Mouse (Mus musculus) E14TG2a.4 (cell line): Measurements from ENCODE around the gene Pgbd1.
"Not testable (repeated sequence)": the region's sequence is repeated elsewhere in the genome, so short reads cannot be mapped to it uniquely, and the experiment has no call there.

Experiments used
- CTCF ChIP-seq: conservative IDR thresholded peaks from 2 replicates; pipeline ENCODE4 v1.5.1; 2014; ENCODE audit warnings: low read length
- POU5F1 ChIP-seq: IDR thresholded peaks from 2 replicates; pipeline ENCODE4 v1.6.1; 2014; ENCODE audit warnings: low read length, borderline replicate concordance

DNA sequence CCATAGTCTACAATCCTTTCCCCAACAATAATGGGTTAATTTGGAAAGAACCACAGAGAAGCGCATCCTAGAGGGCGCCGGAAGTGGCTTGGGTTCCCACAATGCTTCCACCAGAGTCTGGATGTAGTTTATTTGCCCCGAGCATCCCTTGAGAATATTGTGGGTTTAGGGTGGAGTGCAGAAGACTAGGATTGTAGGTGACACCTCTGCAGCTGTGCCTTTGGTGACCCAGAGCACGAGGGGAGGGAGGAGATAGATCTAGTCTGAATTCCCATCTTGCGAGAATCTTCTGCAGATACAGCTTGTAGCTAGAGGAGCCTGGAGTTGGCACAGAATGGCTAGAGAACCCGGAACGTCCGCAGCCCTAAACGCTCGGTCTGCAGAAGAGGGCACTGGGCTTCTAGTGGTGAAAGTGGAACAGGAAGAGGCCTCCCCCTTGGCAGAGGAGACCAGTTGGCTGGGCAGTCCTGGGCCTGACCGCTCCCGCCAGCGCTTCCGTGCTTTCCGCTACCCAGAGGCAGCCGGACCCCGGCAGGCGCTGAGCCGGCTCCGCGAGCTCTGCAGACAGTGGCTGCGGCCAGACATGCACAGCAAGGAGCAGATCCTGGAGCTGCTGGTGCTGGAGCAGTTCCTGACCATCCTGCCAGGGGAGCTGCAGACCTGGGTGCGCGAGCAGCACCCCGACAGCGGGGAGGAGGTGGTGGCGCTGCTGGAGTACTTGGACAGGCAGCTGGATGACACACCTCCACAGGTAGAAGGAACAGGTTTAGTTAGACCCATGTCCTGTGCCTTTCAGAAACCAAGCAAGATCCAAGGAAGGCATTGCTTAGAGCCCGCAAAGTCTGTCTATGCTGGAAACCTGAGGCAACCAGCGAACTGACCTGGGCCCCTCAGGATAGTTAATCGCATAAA is 38.2 kb upstream of the Pgbd1 start, which contains the start of the genes Zkscan4 and Gm10065:
- TF ChIP-seq CTCF, POU5F1: not testable (repeated sequence)
